Mouse (Mus musculus): Measurements from ENCODE around the gene Wnk2. TPM values are rescaled to one million over a fixed set of nuclear protein-coding genes. Genes with fewer than 3 reads are reported as not detected.
A peak's percentile ranks its signal among the peaks of the same experiment; 100 is the strongest.
"Not testable (repeated sequence)": the region's sequence is repeated elsewhere in the genome, so short reads cannot be mapped to it uniquely, and the experiment has no call there.

The Wnk2 gene
- total RNA-seq, 2 experiments from 2014 or later = 58.9 to 71.9 TPM

- intact Hi-C loops (cut with DNase I) = loop anchor here (2.0 kb wide), 1 partner anchor 114 kb away; no protein-coding TSS in a partner anchor
- DNase-seq = no peak
Observed at GRCm38 (mm10) chr13:49058528-49058927, 89.3 kb downstream of the Wnk2 start.

GRCm38 (mm10) chr13:49056304-49056703 is 91.5 kb downstream of the Wnk2 start:
- DNase-seq = no peak
- intact Hi-C loops (cut with DNase I) = no loop called here

GRCm38 (mm10) chr13:49054753-49055152 is 93.1 kb downstream of the Wnk2 start:
- DNase-seq; intact Hi-C loops (cut with DNase I): not testable (repeated sequence)

GRCm38 (mm10) chr13:49053333-49053732 is 94.5 kb downstream of the Wnk2 start:
- intact Hi-C loops (cut with DNase I) = no loop called here
- no peak for DNase-seq

- no peak for DNase-seq
Observed at GRCm38 (mm10) chr13:49052512-49052911, 95.3 kb downstream of the Wnk2 start.

GRCm38 (mm10) chr13:49047393-49047792 is 100.4 kb downstream of the Wnk2 start:
- intact Hi-C loops (cut with DNase I) = no loop called here
- DNase-seq = no peak

More at GRCm38 (mm10) chr13:49052512-49052911, 95.3 kb downstream of the Wnk2 start:
- intact Hi-C loops (cut with DNase I) = no loop called here

- intact Hi-C loops (cut with DNase I) = no loop called here
- no peak for DNase-seq
Observed at GRCm38 (mm10) chr13:49044145-49044561, 103.7 kb downstream of the Wnk2 start.

- intact Hi-C loops (cut with DNase I) = no loop called here
- DNase-seq = no peak
Observed at GRCm38 (mm10) chr13:49042371-49042770, 105.4 kb downstream of the Wnk2 start.

- intact Hi-C loops (cut with DNase I) = no loop called here
- DNase-seq = no peak
Observed at GRCm38 (mm10) chr13:49036928-49037574, 110.8 kb downstream of the Wnk2 start.

GRCm38 (mm10) chr13:49036436-49036835 is 111.4 kb downstream of the Wnk2 start:
- no peak for DNase-seq
- intact Hi-C loops (cut with DNase I) = no loop called here

GRCm38 (mm10) chr13:49031029-49031428 is 116.8 kb downstream of the Wnk2 start:
- intact Hi-C loops (cut with DNase I) = no loop called here
- no peak for DNase-seq

- no peak for DNase-seq
- intact Hi-C loops (cut with DNase I) = no loop called here
Observed at GRCm38 (mm10) chr13:49028757-49029539, 118.9 kb downstream of the Wnk2 start.

- no peak for DNase-seq
- intact Hi-C loops (cut with DNase I) = no loop called here
Observed at GRCm38 (mm10) chr13:49027057-49027456, 120.8 kb downstream of the Wnk2 start.

GRCm38 (mm10) chr13:49025521-49025920 is 122.3 kb downstream of the Wnk2 start:
- DNase-seq = no peak
- intact Hi-C loops (cut with DNase I) = no loop called here

GRCm38 (mm10) chr13:49024763-49025162 is 123.1 kb downstream of the Wnk2 start:
- no peak for DNase-seq
- intact Hi-C loops (cut with DNase I) = no loop called here

GRCm38 (mm10) chr13:49021693-49022092 is 126.1 kb downstream of the Wnk2 start:
- intact Hi-C loops (cut with DNase I) = no loop called here
- no peak for DNase-seq

GRCm38 (mm10) chr13:49020152-49020551 is 127.7 kb downstream of the Wnk2 start:
- peak; percentile 35 to 59 for DNase-seq
- intact Hi-C loops (cut with DNase I) = no loop called here

- DNase-seq = no peak
- intact Hi-C loops (cut with DNase I) = loop anchor here (10.0 kb wide), 1 partner anchor 363 kb away; no protein-coding TSS in a partner anchor
Observed at GRCm38 (mm10) chr13:49017375-49017774, 130.4 kb downstream of the Wnk2 start.

GRCm38 (mm10) chr13:49016311-49016761 is 131.5 kb downstream of the Wnk2 start:
- intact Hi-C loops (cut with DNase I) = loop anchor here (10.0 kb wide), 1 partner anchor 362 kb away; no protein-coding TSS in a partner anchor
- peak; percentile 51 to 56 for DNase-seq

- DNase-seq = no peak
- intact Hi-C loops (cut with DNase I) = loop anchor here (10.0 kb wide), 1 partner anchor 361 kb away; no protein-coding TSS in a partner anchor
Observed at GRCm38 (mm10) chr13:49015366-49016306, 132.2 kb downstream of the Wnk2 start.
